Mouse (Mus musculus): ENCODE data around the gene Lhfp.

DNA sequence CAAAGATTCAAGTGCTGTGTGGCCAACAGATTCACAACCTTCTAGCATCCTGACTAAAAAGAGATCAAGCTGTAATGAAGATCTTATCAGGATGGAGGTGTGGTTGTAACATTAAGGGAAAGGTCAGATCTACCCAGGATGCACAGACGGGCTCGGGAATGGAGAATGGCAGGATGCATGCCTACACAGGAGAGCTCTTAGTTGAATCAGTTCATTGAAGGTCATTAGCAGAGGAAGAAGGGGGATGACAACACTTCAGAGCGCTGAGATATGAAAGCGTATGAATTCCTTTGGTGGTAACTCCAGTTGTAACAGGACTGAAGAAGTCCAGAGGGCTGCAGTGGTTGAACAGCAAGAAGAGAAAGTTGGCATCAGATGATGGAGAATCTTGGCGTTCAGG, 27.1 kb downstream of the Lhfp start:
- TF ChIP-seq MYOD1 (IDR thresholded peaks at IDR 0.05; ENCODE audit: control insufficient read depth, insufficient read length, low read depth) (no peak), MYOG (IDR thresholded peaks at IDR 0.05; ENCODE audit: control insufficient read depth, extremely low read depth, insufficient read length) (no peak)

Measured in C2C12 (cell line).